Mouse (Mus musculus) olfactory bulb, adult 2 months (tissue): Measurements from ENCODE around the gene Alkbh5.

Source experiments
- CTCF ChIP-seq: fragments of 200-500 bp; IDR thresholded peaks from 2 replicates; pipeline ENCODE4 v1.5.1; 2012; ENCODE audit warnings: low read depth, mild to moderate bottlenecking, low read length, moderate library complexity; ENCODE audit not compliant: insufficient read depth
- POLR2A ChIP-seq: fragments of 200-500 bp; IDR thresholded peaks from 2 replicates; pipeline ENCODE4 v1.6.1; 2012; ENCODE audit warnings: mild to moderate bottlenecking, low read depth, low read length, moderate library complexity; ENCODE audit not compliant: insufficient read depth

DNA sequence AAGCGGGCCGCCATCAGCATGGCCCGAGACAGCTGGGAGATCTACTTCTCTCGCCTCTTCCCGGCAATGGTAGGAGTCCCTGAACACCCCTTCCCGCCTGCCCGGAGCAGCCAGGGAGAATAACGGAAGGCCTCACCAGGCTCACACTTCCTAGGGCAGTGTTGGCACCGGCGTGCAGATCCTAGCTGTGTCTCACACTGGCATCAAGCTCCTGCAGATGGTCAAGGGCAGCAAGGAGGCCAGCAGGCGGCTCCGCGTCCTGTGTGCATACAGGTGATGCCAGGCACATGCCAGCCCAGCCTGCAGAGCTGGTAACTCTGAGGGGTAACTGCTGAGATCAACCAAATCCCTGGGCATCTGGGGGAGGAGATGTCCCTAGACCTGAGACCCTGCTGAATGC lies 28.9 kb upstream of the Alkbh5 start:
- TF ChIP-seq POLR2A (no peak), CTCF (no peak)
